Comparison of ENCODE assay signal across 25 mouse cellular contexts in genomic region chr14:37279356-37279755, GRCm38 (mm10).
"Had no signal": no experiment of that assay in that cellular context is flagged by ENCODE, and none has a peak within 500 bp of the region (broad histone marks: within the 10 kb centered on the region; RNA-seq: fewer than 3 reads in every experiment).

No protein-coding gene starts in this region.

- H3K4me1 ChIP-seq: heart, embryonic 13.5 days; heart, embryonic 15.5 days; hindbrain, embryonic 13.5 days; hindbrain, embryonic 15.5 days; kidney, embryonic 15.5 days; limb, embryonic 12.5 days; liver, embryonic 13.5 days; liver, embryonic 15.5 days had no signal

- DNase-seq: gastrocnemius, postnatal 14 days; gastrocnemius, postnatal 36 days; heart, adult 11 months; heart, adult 2 months; heart, postnatal 14 days; heart, postnatal 36 days; kidney, adult 11 months; kidney, adult 2 months; kidney, adult 9 months; kidney, postnatal 14 days; kidney, postnatal 36 days; layer of hippocampus, adult 9-11 months; layer of hippocampus, postnatal 36 days; liver; liver, embryonic 13.5 days; liver, postnatal 0 days had no signal

- H3K9me3 ChIP-seq: heart, embryonic 13.5 days; heart, embryonic 15.5 days; hindbrain, embryonic 13.5 days; hindbrain, embryonic 15.5 days; kidney, embryonic 15.5 days; limb, embryonic 12.5 days; liver, embryonic 13.5 days; liver, embryonic 15.5 days had no signal

- H3K36me3 ChIP-seq: heart, embryonic 13.5 days; heart, embryonic 15.5 days; hindbrain, embryonic 13.5 days; hindbrain, embryonic 15.5 days; kidney, embryonic 15.5 days; limb, embryonic 12.5 days; liver, embryonic 13.5 days; liver, embryonic 15.5 days had no signal

- H3K4me3 ChIP-seq: heart, adult 2 months; heart, embryonic 13.5 days; heart, embryonic 15.5 days; hindbrain, embryonic 13.5 days; hindbrain, embryonic 15.5 days; kidney, embryonic 15.5 days; limb, embryonic 12.5 days; liver, embryonic 13.5 days; liver, embryonic 15.5 days had no signal

- H3K27ac ChIP-seq: heart, adult 2 months; heart, embryonic 13.5 days; heart, embryonic 15.5 days; hindbrain, embryonic 13.5 days; hindbrain, embryonic 15.5 days; hindbrain, postnatal 0 days; kidney, embryonic 15.5 days; kidney, postnatal 0 days; limb, embryonic 12.5 days; liver, embryonic 13.5 days; liver, embryonic 15.5 days had no signal

- H3K27me3 ChIP-seq: heart, embryonic 13.5 days; heart, embryonic 15.5 days; hindbrain, embryonic 13.5 days; hindbrain, embryonic 15.5 days; kidney, embryonic 15.5 days; limb, embryonic 12.5 days; liver, embryonic 13.5 days; liver, embryonic 15.5 days had no signal
